Mouse (Mus musculus): ENCODE measurements at regions not wholly inside any gene's neighbourhood (a gene's known extent, or its start where the extent isn't known, plus 50 kb on each side); places are given as distances from the start of the nearest gene placed in this dataset.
"Not testable (repeated sequence)": the region's sequence is repeated elsewhere in the genome, so short reads cannot be mapped to it uniquely, and the experiment has no call there.

DNA sequence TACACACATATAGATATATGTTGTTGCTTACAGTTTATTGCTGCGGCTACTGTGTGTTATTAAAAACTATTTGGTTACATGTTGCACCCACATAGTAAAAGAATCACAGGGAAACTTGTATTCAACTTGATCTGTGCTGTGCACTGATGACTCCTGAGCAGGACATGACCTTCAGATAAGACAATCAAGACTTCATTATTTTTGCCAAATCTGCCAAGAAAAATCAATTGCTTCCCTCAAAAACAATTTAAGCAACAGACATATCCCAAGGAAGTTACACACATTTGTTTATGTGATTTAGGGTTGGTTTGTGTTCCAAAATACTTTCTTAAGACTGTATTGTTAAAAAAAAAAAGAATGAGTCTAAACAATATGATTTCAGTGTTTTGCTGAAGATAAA, 114.7 kb upstream of the Emcn start:
- DNase-seq (ENCODE audit: low spot score): no peak

DNA sequence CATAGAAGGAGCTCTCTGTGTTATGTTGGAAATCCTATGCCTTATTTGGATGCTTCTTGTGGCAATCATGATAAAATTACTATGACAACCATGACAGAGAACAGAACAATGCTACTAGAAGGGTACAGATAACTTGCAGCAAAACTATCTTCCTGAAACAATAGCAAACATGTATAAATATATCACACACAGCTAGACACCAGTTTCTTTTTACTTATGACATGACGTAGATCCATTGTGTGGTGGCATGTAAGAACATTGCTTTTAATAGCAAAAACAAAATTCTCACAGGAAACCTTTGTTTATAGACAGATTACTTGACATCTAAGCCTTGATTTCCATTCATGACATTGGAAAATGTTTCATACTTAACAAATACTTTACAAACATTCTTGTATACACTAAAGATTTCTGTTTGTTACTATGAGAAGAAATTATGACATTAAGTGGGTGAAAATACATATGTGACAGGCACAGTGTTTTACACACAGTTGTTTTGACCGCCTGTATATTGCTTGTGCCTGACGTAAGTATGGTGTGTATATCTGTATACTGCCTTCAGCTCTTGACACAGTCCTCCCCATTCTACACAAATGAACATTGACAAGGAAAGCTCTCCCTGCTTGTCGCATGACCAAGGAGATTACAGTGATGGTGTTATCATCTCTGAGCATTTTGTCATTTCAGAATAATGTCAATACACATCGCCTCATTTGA, 113.6 kb upstream of the Emcn start:
- DNase-seq (ENCODE audit: low spot score): no peak

DNA sequence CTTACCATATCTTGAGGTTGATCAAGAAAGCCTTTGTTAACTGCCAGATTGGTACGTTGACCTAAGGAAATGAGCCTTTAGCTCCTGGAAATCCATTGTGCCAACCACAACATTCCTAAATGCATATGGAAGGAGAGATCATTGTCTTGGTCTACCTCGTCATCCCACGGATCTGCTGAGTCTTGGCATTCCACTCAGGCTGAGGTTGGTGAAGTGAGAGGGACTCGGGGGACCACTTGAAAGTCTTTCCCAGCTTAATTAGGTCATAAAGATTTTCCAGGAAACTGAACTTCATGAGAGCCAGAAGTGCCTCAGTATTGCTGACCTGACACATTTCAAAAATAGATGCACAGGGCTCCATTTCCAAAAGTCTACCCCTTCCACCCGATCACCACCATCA, 112.5 kb upstream of the Emcn start:
- no peak for DNase-seq (ENCODE audit: low spot score)

DNA sequence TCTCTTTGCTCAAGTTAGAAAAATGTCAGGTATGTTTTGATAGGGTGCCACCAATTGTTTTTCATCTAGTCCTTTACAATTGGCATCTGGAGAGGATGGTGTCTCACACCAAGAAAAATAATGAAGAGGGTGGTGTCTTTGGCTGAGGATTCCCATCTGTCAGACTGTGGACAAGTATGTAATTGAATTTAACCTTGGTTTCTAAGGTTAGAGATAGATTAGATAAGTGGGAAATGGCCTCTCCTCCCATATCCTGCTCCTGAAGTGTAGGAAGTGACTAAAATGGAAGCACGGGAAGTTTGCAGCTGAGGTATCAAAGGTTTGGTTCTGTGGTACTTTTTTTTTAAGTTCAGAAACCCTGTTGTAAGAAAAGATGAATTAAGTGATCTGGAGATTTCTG, 98.0 kb upstream of the Emcn start:
- DNase-seq (ENCODE audit: low spot score): no peak

DNA sequence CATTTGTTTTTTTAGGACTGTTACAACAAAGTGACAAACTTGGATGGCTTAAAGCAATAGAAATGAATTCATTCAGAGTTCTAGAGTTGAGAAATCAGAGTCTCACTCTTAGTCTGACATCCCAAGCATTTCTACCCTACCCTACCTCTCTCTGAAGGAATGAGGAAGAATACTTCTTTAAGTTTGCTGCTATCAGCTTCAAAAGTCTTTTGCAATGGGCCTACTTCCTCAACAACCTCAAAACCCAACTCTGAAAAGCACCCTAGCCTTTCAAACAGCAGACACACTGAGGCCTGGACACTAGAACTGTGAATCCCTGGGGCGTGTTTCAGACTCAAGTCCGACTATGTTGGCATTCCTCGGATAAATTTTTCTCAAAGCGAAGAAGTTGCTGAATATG, 77.0 kb upstream of the Emcn start:
- DNase-seq (ENCODE audit: low spot score): no peak

DNA sequence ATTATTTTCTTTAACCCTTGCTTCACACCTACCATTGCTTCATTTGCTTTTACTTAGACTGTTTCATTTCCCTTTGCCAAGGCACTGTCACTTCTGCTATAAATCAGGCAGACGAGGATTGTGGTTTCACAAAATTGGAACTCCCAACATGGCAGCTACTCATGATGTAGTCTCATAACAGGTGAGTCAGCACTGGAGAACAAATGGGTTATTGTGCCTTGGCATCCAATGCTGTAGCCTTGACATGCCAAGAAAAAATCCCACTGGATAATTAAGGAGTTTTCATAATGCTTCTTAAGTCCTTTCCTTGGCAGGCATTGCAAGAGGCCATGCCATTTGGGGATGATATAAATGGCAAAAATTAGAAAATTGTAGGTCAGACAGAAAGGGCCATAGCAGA, 73.1 kb upstream of the Emcn start:
- DNase-seq (ENCODE audit: low spot score): no peak

DNA sequence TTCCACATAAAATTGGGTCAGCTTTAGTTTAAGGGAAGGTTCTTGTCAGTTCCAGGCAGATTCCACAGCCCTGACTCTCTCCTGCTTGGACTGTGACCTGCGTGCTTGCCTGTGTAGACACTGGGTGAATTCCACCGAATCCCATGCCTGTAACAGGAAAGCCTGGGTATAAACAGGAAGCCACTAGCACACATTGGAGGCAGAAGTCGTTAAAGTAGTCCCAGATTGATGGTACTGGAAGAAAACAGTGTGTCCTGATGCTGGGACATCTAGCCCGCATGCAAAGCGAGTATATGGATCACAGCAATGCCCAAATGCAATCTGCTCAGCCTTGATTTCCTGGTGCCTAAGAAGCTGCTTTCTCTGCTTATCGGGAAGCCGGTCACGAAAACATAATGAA, 65.4 kb upstream of the Emcn start:
- DNase-seq (ENCODE audit: low spot score): no peak

DNA sequence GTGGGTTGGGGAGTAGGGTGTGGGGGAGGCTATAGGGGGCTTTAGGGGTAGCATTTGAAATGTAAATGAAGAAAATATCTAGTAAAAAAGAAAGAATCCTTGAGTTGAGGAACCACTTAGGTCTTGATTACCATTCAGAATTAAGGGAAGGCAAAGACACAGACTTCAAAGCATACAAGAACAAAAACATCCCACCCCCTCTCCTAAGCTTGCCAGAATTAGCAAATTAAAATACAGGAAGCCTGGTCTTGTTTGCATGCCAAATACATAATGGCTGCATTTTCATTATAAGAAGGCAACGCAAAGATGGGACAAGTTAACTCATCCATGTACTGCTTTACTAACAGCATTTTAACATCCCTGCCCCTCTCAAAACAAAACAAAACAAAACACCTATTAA, 61.6 kb upstream of the Emcn start:
- DNase-seq (ENCODE audit: low spot score): no peak

DNA sequence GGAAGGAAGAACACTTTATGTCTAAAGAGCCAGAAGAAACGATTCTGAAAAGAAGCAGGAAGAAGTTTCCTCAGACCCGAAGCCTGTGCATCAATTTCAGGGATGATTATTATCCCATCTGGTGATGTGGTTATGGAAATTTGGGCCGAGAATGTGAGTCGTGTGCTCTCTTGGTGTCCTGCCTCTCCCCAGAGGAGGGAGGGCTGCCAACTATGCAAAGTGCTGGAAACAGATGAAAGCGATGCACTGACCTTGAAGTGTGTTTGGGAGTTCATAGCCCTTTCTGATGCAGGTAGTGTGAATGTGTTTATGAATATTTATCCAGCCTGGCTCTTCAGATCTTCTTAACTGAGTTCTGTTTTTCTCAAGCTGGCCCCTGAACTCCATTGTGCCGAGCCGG, 59.8 kb upstream of the Emcn start:
- no peak for DNase-seq (ENCODE audit: low spot score)

DNA sequence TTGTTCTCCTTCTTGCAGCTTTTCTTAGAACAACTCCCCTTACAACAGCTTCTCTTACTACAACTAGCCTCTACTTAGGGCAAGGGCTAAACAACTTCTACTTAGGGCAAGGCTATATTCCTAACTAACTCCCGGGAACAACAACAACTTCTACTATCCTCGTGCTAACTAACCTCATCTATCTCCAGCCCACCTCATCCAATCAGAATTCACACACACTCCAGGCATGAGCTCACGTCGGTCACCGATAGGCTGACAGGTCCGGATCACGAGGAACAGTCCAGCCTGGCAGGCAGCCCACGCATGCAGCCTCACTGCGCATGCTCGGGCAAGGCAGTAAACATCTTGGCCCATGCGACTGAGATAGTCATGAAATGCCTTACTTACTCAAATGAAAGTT, 53.3 kb upstream of the Emcn start:
- not testable (repeated sequence) for DNase-seq (ENCODE audit: low spot score)

DNA sequence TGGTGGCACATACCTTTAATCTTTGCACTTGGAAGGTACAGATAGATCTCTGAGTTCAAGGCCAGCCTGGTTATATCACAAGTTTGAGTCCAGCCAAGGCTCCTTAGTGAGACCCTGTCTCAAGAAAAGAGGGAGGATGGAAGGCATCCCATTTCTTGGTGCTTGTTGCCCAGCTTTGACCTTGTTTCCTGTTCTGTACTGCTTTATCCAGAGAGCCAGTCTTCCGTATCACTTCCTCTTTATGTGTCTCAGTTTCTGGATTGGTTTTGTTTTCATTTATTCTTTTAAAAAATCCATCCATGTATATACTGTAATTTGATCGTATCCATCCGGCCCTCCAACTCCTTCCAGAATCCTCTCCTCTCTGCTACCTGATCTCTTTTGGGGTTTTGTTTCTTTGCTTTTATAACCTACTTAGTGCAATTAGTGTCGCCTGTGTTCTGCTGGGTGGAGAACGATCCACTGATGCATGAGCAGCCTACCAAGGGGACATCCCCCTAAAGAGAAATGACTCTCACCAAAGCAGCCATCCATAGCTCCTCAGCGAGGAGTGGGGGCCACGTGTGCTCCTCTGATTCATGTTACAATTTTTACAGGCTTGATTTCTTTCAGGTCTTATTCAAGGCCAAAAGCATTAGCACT, 52.4 kb upstream of the Emcn start:
- peak; percentile 10 for DNase-seq (ENCODE audit: low spot score)

DNA sequence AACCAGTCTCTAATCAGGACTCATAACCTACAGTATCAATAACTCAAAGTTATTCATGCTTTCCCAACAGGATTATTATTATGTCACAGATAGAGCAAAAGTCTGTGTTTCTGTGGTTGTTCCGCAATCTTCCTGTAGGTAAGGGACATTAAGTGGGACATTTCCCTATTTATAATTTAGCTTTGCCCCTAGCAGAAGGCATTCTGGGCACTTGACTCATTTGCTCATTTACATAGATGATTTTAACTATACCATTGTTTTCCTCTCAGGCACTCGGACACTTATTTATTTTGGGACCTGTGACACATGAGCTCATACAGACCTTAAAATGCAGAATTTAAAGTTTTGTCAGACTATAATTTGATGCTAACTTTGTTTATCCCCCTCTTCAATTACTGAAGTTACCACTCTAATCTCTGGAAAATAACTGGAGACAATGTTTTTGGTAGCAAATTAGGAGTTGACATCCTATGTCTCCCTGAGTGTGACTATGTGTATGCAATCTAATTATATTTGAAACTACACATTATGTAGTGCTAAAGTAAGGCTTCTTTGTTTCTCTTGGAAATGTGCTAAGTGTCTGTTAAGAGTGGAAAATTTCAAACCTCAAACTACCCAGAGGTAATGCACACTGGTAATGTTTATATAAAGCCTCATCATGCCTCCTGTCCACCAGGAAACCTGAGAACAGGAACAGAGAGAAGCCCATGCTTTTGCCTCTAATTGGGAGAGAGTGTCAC, 51.8 kb upstream of the Emcn start:
- no peak for DNase-seq (ENCODE audit: low spot score)

DNA sequence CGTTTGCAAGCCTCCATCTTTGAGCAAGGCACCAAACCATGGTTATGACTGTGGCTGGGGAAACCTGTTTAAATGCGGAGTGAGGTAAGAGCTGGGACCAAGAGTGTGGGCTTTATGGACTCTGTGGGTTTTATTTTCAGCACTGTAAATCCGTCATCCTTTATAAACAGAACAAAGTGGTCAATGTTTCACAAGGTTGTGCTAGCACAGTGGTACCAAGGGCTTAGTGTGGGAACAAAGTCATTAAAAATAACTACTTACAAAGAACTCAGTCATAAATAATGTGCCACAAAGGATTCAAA, 51.2 kb upstream of the Emcn start:
- DNase-seq (ENCODE audit: low spot score): no peak

All from spleen, adult 12 weeks (tissue).